Mouse (Mus musculus) intestine, embryonic 15.5 days (tissue): ENCODE measurements at regions not wholly inside any gene's neighbourhood (a gene's known extent, or its start where the extent isn't known, plus 50 kb on each side); places are given as distances from the start of the nearest gene placed in this dataset.

Experiments
- ATAC-seq: fragments of 200-750 bp; cut with Nextera tagmentation; 2 replicates; pipeline ENCODE4 v1.8.0; 2017; ENCODE audit warnings: moderate TSS enrichment, moderate library complexity
- H3K27ac ChIP-seq: fragments of 300-500 bp; sonication (generic); 2 replicates; pipeline ENCODE4 v1.5.1; 2015; ENCODE audit warnings: mild to moderate bottlenecking, inconsistent platforms
- H3K27me3 ChIP-seq: fragments of 300-500 bp; sonication (generic); replicated peaks from 2 replicates; pipeline ENCODE4 v1.6.1; 2015; ENCODE audit warnings: inconsistent platforms
- H3K36me3 ChIP-seq: fragments of 300-500 bp; sonication (generic); 2 replicates; pipeline ENCODE4 v1.6.1; 2015; ENCODE audit warnings: inconsistent platforms
- H3K4me1 ChIP-seq: fragments of 300-500 bp; sonication (generic); replicated peaks from 2 replicates; pipeline ENCODE4 v1.6.1; 2015; ENCODE audit warnings: inconsistent platforms
- H3K4me2 ChIP-seq: fragments of 300-500 bp; sonication (generic); replicated peaks from 2 replicates; pipeline ENCODE4 v1.6.1; 2015; ENCODE audit warnings: mild to moderate bottlenecking, inconsistent platforms
- H3K4me3 ChIP-seq: fragments of 300-500 bp; sonication (generic); replicated peaks from 2 replicates; pipeline ENCODE4 v1.5.1; 2015; ENCODE audit warnings: inconsistent platforms
- H3K9ac ChIP-seq: fragments of 300-500 bp; sonication (generic); 2 replicates; pipeline ENCODE4 v1.6.1; 2015; ENCODE audit warnings: inconsistent platforms
- H3K9me3 ChIP-seq: fragments of 300-500 bp; sonication (generic); 2 replicates; pipeline ENCODE4 v1.6.1; 2016; ENCODE audit warnings: inconsistent platforms
- whole genome bisulfite sequencing: fragments of 180-500 bp; shearing (Covaris S2); methylation state at CpG from one replicate; pipeline ENCODE4 v1.1.7; 2015; 5-methylcytosine and 5-hydroxymethylcytosine counted together

DNA sequence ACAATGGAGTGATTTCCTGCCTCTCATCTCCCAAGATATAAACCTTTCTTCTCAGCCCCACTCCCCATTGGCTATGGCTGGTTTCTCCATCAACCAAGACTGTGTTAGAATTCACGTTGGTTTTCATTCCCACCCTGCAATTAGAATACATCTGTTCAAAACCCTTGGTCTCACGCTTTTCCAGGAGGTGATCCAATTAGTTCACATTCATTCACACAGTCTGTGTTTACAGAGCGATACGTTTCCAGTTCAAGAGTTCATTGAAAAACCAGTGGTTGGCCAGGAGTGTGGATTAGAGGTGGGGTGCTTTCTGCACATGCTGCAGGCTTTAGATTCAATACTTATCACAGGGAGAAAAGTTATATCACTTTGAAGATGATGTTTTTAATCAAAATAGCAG, 412.5 kb downstream of the D3Ertd751e start:
- H3K9ac ChIP-seq = no peak overlapping the region
- no peak for ATAC-seq
- 66% methylated on average over 4 of the region's 4 CpGs for WGBS
- no peak overlapping the region for H3K4me3 ChIP-seq
- H3K4me1 ChIP-seq = no peaks in the 10 kb centered on the region
- no peaks in the 10 kb centered on the region for H3K27me3 ChIP-seq
- no peak overlapping the region for H3K27ac ChIP-seq
- H3K9me3 ChIP-seq = no peaks in the 10 kb centered on the region
- no peaks in the 10 kb centered on the region for H3K36me3 ChIP-seq
- H3K4me2 ChIP-seq = no peak overlapping the region

DNA sequence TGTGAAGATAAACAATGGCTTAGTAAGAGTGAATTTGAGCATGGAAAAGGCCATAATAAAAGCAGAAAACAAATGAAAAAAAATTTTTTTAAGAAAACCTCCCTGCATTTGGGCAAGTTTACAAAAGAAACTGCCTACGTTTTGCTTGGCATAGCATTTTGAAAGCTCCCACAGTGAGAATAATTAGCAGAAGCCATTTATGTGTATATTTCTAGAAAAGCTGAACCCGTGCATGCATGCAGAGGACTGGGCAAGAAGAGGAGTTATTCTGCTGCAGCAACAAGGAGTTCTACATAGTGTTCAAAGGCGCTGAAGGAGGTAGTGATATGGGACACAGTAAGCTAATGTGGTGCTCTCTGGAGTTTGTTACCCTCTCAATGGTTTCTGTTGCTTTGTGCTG, 421.3 kb downstream of the D3Ertd751e start:
- no peak for ATAC-seq
- Histone ChIP-seq H3K27me3 (no peaks in the 10 kb centered on the region), H3K27ac (no peak overlapping the region), H3K4me2 (no peak overlapping the region), H3K9ac (no peak overlapping the region), H3K4me3 (no peak overlapping the region), H3K36me3 (no peaks in the 10 kb centered on the region), H3K9me3 (no peaks in the 10 kb centered on the region), H3K4me1 (no peaks in the 10 kb centered on the region)
- WGBS = 77% methylated on average over 3 of the region's 3 CpGs

DNA sequence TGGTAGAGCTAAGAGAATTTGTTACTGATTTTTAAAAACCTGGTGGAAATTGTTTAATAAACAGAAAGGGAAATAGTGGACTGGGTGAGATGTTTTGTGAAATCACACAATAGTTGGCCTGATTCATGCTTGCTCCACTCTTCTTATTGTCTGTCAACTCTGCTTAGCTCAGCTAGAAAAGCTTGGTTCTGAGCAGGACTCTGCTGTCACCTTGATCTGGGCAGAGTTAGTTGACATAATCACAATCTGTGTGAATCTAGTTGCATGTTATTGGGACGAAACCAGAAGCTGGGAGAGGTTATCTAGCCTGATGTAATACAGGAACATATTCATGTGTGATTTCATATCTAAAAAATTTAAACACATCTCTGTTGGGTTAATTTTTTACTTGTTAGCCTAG, 456.8 kb downstream of the D3Ertd751e start:
- Histone ChIP-seq H3K4me1 (no peaks in the 10 kb centered on the region), H3K4me3 (no peak overlapping the region), H3K4me2 (no peak overlapping the region), H3K27me3 (no peaks in the 10 kb centered on the region), H3K27ac (no peak overlapping the region), H3K36me3 (no peaks in the 10 kb centered on the region), H3K9me3 (no peaks in the 10 kb centered on the region), H3K9ac (no peak overlapping the region)
- WGBS = 51% methylated on average over 1 of the region's 1 CpGs
- no peak for ATAC-seq

DNA sequence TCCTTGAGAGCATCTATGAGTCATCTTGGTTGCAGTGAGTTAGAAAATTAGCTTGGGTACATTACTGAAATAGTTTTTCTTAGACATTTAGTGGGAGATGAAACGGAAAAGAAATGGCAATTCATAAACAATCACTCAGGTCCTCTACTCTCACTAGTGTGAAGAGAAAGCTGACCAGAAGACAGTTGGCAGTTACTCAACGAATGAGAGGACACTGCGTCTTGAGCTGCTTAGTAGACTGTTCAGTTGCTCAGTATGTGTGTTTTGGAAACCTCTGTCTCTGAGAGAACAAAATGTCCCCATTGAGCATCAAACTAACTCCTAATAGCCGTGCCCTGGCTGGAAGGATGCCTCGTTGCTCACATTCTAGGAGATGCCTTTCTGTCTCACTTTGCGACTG, 459.0 kb downstream of the D3Ertd751e start:
- Histone ChIP-seq H3K9me3 (no peaks in the 10 kb centered on the region), H3K4me2 (no peak overlapping the region), H3K27me3 (no peaks in the 10 kb centered on the region), H3K36me3 (no peaks in the 10 kb centered on the region), H3K4me1 (no peaks in the 10 kb centered on the region), H3K9ac (no peak overlapping the region), H3K4me3 (no peak overlapping the region), H3K27ac (no peak overlapping the region)
- 86% methylated on average over 6 of the region's 6 CpGs for whole genome bisulfite sequencing
- ATAC-seq = no peak

DNA sequence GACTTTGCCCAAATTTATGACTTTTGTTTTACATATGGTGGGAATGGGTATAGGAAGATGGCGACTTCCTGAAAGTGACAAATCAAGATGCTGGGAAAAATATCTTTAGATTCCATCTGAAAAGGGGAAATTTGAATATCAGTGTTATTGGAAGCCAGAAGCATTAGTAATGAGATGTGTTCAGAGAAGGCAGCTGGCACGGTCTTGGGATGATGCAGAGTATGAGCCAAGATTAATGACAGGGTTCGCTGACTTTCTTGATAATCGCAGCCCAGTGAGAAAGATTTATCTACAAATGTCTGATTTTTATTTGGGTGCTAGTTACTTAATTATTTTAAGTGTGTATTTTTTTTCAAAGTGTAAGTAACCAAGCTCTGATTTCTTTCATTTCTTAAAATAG, 463.2 kb downstream of the D3Ertd751e start:
- H3K4me1 ChIP-seq = no peaks in the 10 kb centered on the region
- no peak overlapping the region for H3K4me2 ChIP-seq
- WGBS = 81% methylated on average over 4 of the region's 4 CpGs
- no peak overlapping the region for H3K4me3 ChIP-seq
- H3K27me3 ChIP-seq = no peaks in the 10 kb centered on the region
- H3K36me3 ChIP-seq = no peaks in the 10 kb centered on the region
- no peak for ATAC-seq
- H3K9ac ChIP-seq = no peak overlapping the region
- no peaks in the 10 kb centered on the region for H3K9me3 ChIP-seq
- H3K27ac ChIP-seq = no peak overlapping the region

DNA sequence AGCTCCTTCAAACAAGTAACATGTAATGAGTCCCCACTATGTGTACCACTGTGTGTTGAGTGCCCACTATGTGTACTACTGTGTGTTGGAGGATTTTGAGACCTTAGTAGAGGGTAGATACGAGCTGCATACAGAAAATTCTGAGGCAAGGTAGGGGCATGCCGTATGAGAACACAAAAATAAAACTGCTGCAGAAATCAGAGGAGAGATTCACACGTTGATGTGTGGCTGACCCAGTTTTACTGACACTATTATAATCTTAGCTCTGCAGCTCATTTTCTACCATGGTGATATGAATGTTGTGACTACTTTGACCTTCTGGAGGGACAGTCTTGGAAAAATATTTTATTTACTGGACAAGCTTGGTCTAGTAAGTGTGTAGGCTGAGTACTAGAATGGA, 469.0 kb downstream of the D3Ertd751e start:
- no peak for ATAC-seq
- Histone ChIP-seq H3K4me2 (no peak overlapping the region), H3K4me1 (no peaks in the 10 kb centered on the region), H3K27ac (no peak overlapping the region), H3K27me3 (no peaks in the 10 kb centered on the region), H3K4me3 (no peak overlapping the region), H3K9ac (no peak overlapping the region), H3K36me3 (no peaks in the 10 kb centered on the region), H3K9me3 (no peaks in the 10 kb centered on the region)
- 83% methylated on average over 3 of the region's 3 CpGs for WGBS

DNA sequence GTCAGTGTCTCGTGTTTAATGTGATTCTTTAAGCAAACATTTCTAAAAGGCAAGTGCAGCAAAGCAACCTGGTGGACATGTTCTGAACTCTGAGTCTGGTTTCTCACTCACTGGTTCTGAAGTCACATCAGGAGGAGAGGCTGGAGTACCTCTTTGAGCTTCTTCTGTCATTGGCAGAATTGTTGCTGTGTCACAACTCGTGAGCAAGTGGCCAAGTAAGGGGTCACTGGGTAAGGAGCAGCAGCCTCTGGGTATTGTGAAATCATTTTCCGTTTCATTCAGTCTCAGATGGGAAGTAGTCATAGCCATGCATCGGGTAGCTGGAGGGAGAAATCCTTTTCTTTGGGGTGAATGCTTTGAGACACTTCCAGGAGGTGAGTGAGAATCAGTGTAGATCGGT, 470.0 kb downstream of the D3Ertd751e start:
- H3K4me2 ChIP-seq = no peak overlapping the region
- H3K36me3 ChIP-seq = no peaks in the 10 kb centered on the region
- H3K9ac ChIP-seq = no peak overlapping the region
- ATAC-seq = no peak
- H3K9me3 ChIP-seq = no peaks in the 10 kb centered on the region
- 79% methylated on average over 5 of the region's 5 CpGs for WGBS
- H3K27ac ChIP-seq = no peak overlapping the region
- no peaks in the 10 kb centered on the region for H3K27me3 ChIP-seq
- H3K4me3 ChIP-seq = no peak overlapping the region
- no peaks in the 10 kb centered on the region for H3K4me1 ChIP-seq

DNA sequence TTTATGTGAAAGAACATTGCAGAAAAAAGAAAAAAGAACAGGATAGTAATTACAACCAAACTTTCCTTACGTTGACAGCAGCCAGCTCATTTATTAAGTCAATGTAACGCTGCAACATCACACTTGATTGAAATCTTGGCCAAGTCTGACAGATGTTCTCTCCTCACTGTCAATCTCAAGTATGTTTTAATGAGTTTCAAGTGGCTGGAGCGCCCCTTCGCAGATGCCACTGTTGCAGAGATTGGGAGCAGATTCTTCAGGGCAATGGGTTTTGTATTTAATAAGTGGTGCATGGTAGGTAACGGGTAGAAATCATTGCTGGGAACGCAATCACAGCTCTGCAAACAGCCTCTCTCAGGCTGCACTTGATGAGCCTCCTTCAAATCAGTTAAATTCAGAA, 470.8 kb downstream of the D3Ertd751e start:
- Histone ChIP-seq H3K4me1 (no peaks in the 10 kb centered on the region), H3K4me3 (no peak overlapping the region), H3K9ac (no peak overlapping the region), H3K36me3 (no peaks in the 10 kb centered on the region), H3K27me3 (no peaks in the 10 kb centered on the region), H3K4me2 (no peak overlapping the region), H3K27ac (no peak overlapping the region), H3K9me3 (no peaks in the 10 kb centered on the region)
- WGBS = 84% methylated on average over 6 of the region's 6 CpGs
- ATAC-seq = no peak

DNA sequence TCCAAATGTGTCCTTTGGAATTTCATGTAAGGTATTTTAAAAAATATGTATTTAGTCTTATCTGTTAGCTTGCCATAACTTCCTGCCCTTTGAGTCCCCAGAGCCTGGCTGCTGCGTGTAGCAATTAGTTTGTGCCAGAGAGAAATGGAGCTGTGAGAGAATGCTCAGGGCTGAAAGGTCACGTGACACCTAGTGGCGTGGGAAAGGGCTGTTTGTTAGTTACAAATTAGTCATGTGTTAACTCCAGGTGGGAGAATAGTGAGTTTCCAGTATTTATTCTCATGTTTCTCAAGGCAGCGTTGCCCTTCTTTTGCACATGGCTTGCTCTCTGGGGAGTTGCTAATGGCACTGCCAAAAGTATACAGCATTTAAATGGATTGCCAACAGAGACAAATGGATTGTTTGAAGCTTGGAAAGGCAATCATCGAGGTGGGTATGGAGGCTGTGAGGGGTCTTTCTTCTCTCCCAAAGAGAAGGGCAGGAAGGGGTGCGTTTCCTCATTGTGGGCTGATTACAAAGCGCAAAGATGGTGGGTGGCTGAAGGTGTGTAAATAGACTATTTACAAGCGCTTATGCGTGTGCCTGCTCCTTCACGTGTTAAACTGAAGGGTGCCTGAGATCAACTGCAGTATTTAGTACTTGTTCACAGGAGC, 472.3 kb downstream of the D3Ertd751e start:
- Histone ChIP-seq H3K27ac (no peak overlapping the region), H3K36me3 (no peaks in the 10 kb centered on the region), H3K4me2 (no peak overlapping the region), H3K4me3 (no peak overlapping the region), H3K9ac (no peak overlapping the region), H3K4me1 (no peaks in the 10 kb centered on the region), H3K27me3 (no peaks in the 10 kb centered on the region), H3K9me3 (no peaks in the 10 kb centered on the region)
- ATAC-seq = no peak
- WGBS = 34% methylated on average over 10 of the region's 10 CpGs

DNA sequence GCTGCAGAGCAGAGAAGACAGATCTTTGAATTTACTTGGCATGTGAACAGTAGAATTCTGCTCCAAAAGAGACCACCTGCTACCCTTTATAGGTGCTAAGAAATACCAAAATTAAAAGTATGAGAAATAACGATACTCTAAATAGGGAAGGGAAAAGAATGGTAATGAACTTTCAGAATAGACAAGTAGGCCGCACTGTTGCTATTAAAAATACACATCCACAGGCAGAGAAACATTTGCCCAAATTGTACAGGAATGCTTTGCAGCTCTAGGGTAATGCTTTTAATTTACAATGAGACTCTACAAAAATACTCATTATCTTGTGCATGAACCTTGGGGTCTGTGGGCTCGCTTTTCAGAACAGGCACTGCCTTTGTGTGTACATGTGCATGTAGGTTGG, 476.3 kb downstream of the D3Ertd751e start:
- Histone ChIP-seq H3K27ac (no peak overlapping the region), H3K9me3 (no peaks in the 10 kb centered on the region), H3K27me3 (no peaks in the 10 kb centered on the region), H3K4me2 (no peak overlapping the region), H3K36me3 (no peaks in the 10 kb centered on the region), H3K9ac (no peak overlapping the region), H3K4me3 (no peak overlapping the region), H3K4me1 (no peaks in the 10 kb centered on the region)
- WGBS = 95% methylated on average over 3 of the region's 3 CpGs
- no peak for ATAC-seq

DNA sequence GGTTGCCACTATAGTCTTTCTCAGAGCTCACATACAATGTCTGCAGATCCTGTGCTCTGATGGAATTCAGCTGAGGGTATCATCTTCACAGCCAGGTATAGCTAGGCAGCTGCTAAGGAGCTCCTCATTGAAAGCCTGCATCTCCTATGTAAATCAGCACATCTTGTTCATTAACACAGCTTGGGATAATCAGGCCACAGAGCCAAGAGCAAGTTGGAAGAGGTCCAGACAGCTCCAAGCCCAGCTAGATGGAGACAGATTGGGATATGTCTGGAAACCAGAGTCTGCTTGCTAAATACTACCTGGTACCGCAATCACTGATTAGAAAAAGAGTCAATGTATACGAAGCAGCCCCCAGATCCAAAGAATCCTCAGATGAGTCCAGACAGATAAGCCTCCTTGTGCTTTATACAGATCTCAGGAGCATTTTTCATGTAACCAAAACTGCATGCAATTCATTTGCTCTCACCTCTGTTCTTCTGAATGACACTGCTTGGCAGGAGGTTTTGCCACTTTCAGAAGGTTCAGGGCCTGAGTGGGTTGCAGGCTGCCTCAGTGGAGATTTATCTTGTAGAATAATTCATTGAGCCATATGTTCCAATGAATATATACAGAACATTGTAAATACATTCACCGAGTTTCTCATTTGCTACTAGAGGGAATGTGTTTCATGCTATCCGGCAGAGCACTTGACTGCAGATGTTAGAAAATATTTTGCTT, 485.4 kb downstream of the D3Ertd751e start:
- WGBS = 74% methylated on average over 4 of the region's 4 CpGs

DNA sequence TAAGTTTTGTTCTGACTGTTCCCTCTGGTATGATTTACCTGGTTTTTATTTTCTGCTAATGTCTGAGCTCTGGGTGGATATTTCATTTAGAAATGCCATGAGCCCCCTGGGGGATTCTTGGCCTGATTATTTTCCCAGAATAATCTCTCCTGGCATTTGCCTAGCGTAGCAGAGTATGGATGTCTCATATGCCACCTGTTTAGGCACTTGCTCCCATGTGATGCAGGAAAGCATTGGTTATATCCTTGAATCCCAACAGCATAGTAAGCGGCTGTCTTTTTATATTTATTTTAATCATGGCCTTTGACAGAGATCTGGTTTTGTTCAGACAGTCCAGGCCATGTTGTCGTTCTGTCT, 486.0 kb downstream of the D3Ertd751e start:
- no peak for ATAC-seq

More for the DNA sequence above, 485.4 kb downstream of the D3Ertd751e start:
- ATAC-seq = no peak
- Histone ChIP-seq H3K4me2 (no peak overlapping the region), H3K9me3 (no peaks in the 10 kb centered on the region), H3K4me1 (no peaks in the 10 kb centered on the region), H3K27me3 (no peaks in the 10 kb centered on the region), H3K36me3 (no peaks in the 10 kb centered on the region), H3K4me3 (no peak overlapping the region), H3K9ac (no peak overlapping the region), H3K27ac (no peak overlapping the region)

DNA sequence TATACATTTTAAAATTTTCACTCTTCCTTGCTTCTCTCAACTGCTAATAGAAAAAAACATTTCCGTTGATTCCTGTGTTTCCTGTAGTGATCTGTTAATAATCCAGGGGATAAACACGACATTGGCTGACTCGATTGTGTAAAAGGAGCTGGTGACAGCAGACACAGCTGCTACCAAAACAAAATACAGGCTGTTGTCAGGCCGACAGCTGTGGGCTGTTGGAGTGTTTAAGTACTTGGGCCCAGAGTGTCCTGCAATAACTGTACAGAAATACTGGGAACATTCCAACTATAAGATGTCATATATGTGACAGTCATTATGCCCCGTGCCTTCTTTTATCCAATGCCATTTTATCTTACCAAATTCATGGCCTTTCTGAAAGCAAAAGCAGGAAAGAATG, 489.9 kb downstream of the D3Ertd751e start:
- no peaks in the 10 kb centered on the region for H3K9me3 ChIP-seq
- H3K36me3 ChIP-seq = no peaks in the 10 kb centered on the region
- H3K27ac ChIP-seq = no peak overlapping the region
- ATAC-seq = no peak
- WGBS = 61% methylated on average over 5 of the region's 5 CpGs
- H3K4me3 ChIP-seq = no peak overlapping the region
- no peak overlapping the region for H3K4me2 ChIP-seq
- H3K4me1 ChIP-seq = no peaks in the 10 kb centered on the region
- H3K9ac ChIP-seq = no peak overlapping the region
- no peaks in the 10 kb centered on the region for H3K27me3 ChIP-seq

More for the DNA sequence above, 486.0 kb downstream of the D3Ertd751e start:
- WGBS = 70% methylated on average over 3 of the region's 3 CpGs
- no peak overlapping the region for H3K4me3 ChIP-seq
- H3K4me2 ChIP-seq = no peak overlapping the region
- H3K36me3 ChIP-seq = no peaks in the 10 kb centered on the region
- no peak overlapping the region for H3K9ac ChIP-seq
- H3K27me3 ChIP-seq = no peaks in the 10 kb centered on the region
- no peak overlapping the region for H3K27ac ChIP-seq
- H3K9me3 ChIP-seq = no peaks in the 10 kb centered on the region
- H3K4me1 ChIP-seq = no peaks in the 10 kb centered on the region
